Mouse (Mus musculus): ENCODE measurements around the gene Opcml.

Opcml gene

GRCm38 (mm10) chr9:27790725-27791638 is at the start of gene Opcml:
Gene Opcml, plus strand, starts transcription at chr9:27790775.
- peak; percentile 77 to 82 for DNase-seq (ENCODE audit: low spot score in 2 of 2)

- no peak for DNase-seq (ENCODE audit: low spot score in 2 of 2)
These were observed 31.9 kb upstream of the Opcml start for GRCm38 (mm10) chr9:27758709-27759108.

GRCm38 (mm10) chr9:27761196-27761595 is 29.4 kb upstream of the Opcml start:
- no peak for DNase-seq (ENCODE audit: low spot score in 2 of 2)

- DNase-seq (ENCODE audit: low spot score in 2 of 2): peak; percentile 30 to 49
These were observed 24.1 kb upstream of the Opcml start for GRCm38 (mm10) chr9:27766446-27766845.

- peak in 1 of 2 experiments; percentile 35 for DNase-seq (ENCODE audit: low spot score in 2 of 2)
These were observed 23.2 kb upstream of the Opcml start for GRCm38 (mm10) chr9:27767196-27767900.

GRCm38 (mm10) chr9:27768788-27769187 is 21.8 kb upstream of the Opcml start:
- DNase-seq (ENCODE audit: low spot score in 2 of 2): no peak

- no peak for DNase-seq (ENCODE audit: low spot score in 2 of 2)
These were observed 9.1 kb upstream of the Opcml start for GRCm38 (mm10) chr9:27781291-27781993.

- peak in 1 of 2 experiments; percentile 23 for DNase-seq (ENCODE audit: low spot score in 2 of 2)
These were observed 8.6 kb upstream of the Opcml start for GRCm38 (mm10) chr9:27781994-27782337.

GRCm38 (mm10) chr9:27791639-27791966 is 1.0 kb downstream of the Opcml start:
- DNase-seq (ENCODE audit: low spot score in 2 of 2): peak; percentile 44 to 47

GRCm38 (mm10) chr9:27792226-27792625 is 1.7 kb downstream of the Opcml start:
- DNase-seq (ENCODE audit: low spot score in 2 of 2): peak; percentile 27 to 41

- peak in 1 of 2 experiments; percentile 34 for DNase-seq (ENCODE audit: low spot score in 2 of 2)
These were observed 2.4 kb downstream of the Opcml start for GRCm38 (mm10) chr9:27792994-27793393.

- DNase-seq (ENCODE audit: low spot score in 2 of 2): no peak
These were observed 6.0 kb downstream of the Opcml start for GRCm38 (mm10) chr9:27796535-27796934.

GRCm38 (mm10) chr9:27800992-27801391 is 10.4 kb downstream of the Opcml start:
- no peak for DNase-seq (ENCODE audit: low spot score in 2 of 2)

- DNase-seq (ENCODE audit: low spot score in 2 of 2): no peak
These were observed 11.2 kb downstream of the Opcml start for GRCm38 (mm10) chr9:27801807-27802206.

GRCm38 (mm10) chr9:27802379-27802778 is 11.8 kb downstream of the Opcml start:
- no peak for DNase-seq (ENCODE audit: low spot score in 2 of 2)

GRCm38 (mm10) chr9:27804461-27804860 is 13.9 kb downstream of the Opcml start:
- no peak for DNase-seq (ENCODE audit: low spot score in 2 of 2)

- peak in 1 of 2 experiments; percentile 63 for DNase-seq (ENCODE audit: low spot score in 2 of 2)
These were observed 19.2 kb downstream of the Opcml start for GRCm38 (mm10) chr9:27809741-27810140.

GRCm38 (mm10) chr9:27813207-27813790 is 22.7 kb downstream of the Opcml start:
- no peak for DNase-seq (ENCODE audit: low spot score in 2 of 2)

GRCm38 (mm10) chr9:27814161-27814560 is 23.6 kb downstream of the Opcml start:
- DNase-seq (ENCODE audit: low spot score in 2 of 2): no peak

GRCm38 (mm10) chr9:27821197-27821596 is 30.6 kb downstream of the Opcml start:
- no peak for DNase-seq (ENCODE audit: low spot score in 2 of 2)

- no peak for DNase-seq (ENCODE audit: low spot score in 2 of 2)
These were observed 32.1 kb downstream of the Opcml start for GRCm38 (mm10) chr9:27822681-27823080.

GRCm38 (mm10) chr9:27824424-27824823 is 33.8 kb downstream of the Opcml start:
- DNase-seq (ENCODE audit: low spot score in 2 of 2): no peak

Data from right cerebral cortex, postnatal 10 days (tissue).